Mouse (Mus musculus) heart, postnatal 0 days (tissue): ENCODE measurements around the gene C530008M17Rik.

Source experiments
- CTCF ChIP-seq: IDR thresholded peaks from 2 replicates; pipeline ENCODE4 v1.5.1; 2016; ENCODE audit warnings: antibody characterized with exemption, control low read depth, low read depth
- EP300 ChIP-seq: IDR thresholded peaks from 2 replicates; pipeline ENCODE4 v1.6.1; 2016; ENCODE audit warnings: antibody characterized with exemption, low read depth

- no peak for TF ChIP-seq CTCF
- no peak for TF ChIP-seq EP300
These were observed 126.2 kb downstream of the C530008M17Rik start for GRCm38 (mm10) chr5:76782414-76783103.
